Mouse (Mus musculus) left cerebral cortex, adult 11 months (tissue): ENCODE measurements at regions not wholly inside any gene's neighbourhood (a gene's known extent, or its start where the extent isn't known, plus 50 kb on each side); places are given as distances from the start of the nearest gene placed in this dataset.

Source experiments
- DNase-seq: peaks from one replicate; pipeline ENCODE4 v3.0.0; 2022; ENCODE audit warnings: low spot score

GRCm38 (mm10) chr8:87199461-87200131 is 272.8 kb downstream of the Cbln1 start:
- DNase-seq = no peak

- no peak for DNase-seq
Measured at GRCm38 (mm10) chr8:87197867-87198536, 274.4 kb downstream of the Cbln1 start.

- no peak for DNase-seq
Measured at GRCm38 (mm10) chr8:87197000-87197399, 275.4 kb downstream of the Cbln1 start.

- no peak for DNase-seq
Measured at GRCm38 (mm10) chr8:87196050-87196449, 276.4 kb downstream of the Cbln1 start.

- no peak for DNase-seq
Measured at GRCm38 (mm10) chr8:87189791-87190385, 282.5 kb downstream of the Cbln1 start.

GRCm38 (mm10) chr8:87182888-87183287 is 289.5 kb downstream of the Cbln1 start:
- no peak for DNase-seq

GRCm38 (mm10) chr8:87178561-87178960 is 293.5 kb upstream of the N4bp1 start:
- no peak for DNase-seq

- DNase-seq = no peak
Measured at GRCm38 (mm10) chr8:87177620-87178019, 292.6 kb upstream of the N4bp1 start.

- no peak for DNase-seq
Measured at GRCm38 (mm10) chr8:87175097-87175496, 290.0 kb upstream of the N4bp1 start.

- DNase-seq = no peak
Measured at GRCm38 (mm10) chr8:87173720-87174119, 288.7 kb upstream of the N4bp1 start.

- no peak for DNase-seq
Measured at GRCm38 (mm10) chr8:87166771-87167170, 281.7 kb upstream of the N4bp1 start.

GRCm38 (mm10) chr8:87160416-87160815 is 275.4 kb upstream of the N4bp1 start:
- DNase-seq = no peak

- DNase-seq = no peak
Measured at GRCm38 (mm10) chr8:87158322-87158721, 273.3 kb upstream of the N4bp1 start.

GRCm38 (mm10) chr8:87155819-87156425 is 270.9 kb upstream of the N4bp1 start:
- DNase-seq = no peak

- DNase-seq = no peak
Measured at GRCm38 (mm10) chr8:87152068-87152915, 267.2 kb upstream of the N4bp1 start.

- no peak for DNase-seq
Measured at GRCm38 (mm10) chr8:87148853-87149252, 263.8 kb upstream of the N4bp1 start.

GRCm38 (mm10) chr8:87147704-87148103 is 262.6 kb upstream of the N4bp1 start:
- no peak for DNase-seq

- DNase-seq = no peak
Measured at GRCm38 (mm10) chr8:87137412-87137811, 252.4 kb upstream of the N4bp1 start.

- DNase-seq = no peak
Measured at GRCm38 (mm10) chr8:87131716-87132115, 246.7 kb upstream of the N4bp1 start.

GRCm38 (mm10) chr8:87130691-87131090 is 245.6 kb upstream of the N4bp1 start:
- DNase-seq = no peak

GRCm38 (mm10) chr8:87128593-87128992 is 243.5 kb upstream of the N4bp1 start:
- DNase-seq = peak; percentile 7

- DNase-seq = no peak
Measured at GRCm38 (mm10) chr8:87116190-87116765, 231.2 kb upstream of the N4bp1 start.
